Mouse (Mus musculus): ENCODE results near the gene Uba7. TPM values are rescaled to one million over a fixed set of nuclear protein-coding genes. Genes with fewer than 3 reads are reported as not detected.

Gene Uba7
- total and polyA plus RNA-seq, 2 experiments from 2014 or later: 6.2 to 12.8 TPM

GRCm38 (mm10) chr9:107935374-107935773 is 39.9 kb upstream of the Uba7 start, which contains the start of gene Camkv:
Gene Camkv (plus strand): TSS chr9:107935674.
- H3K4me3 ChIP-seq (ENCODE audit: low read length): peak within 1 kb of the TSS; percentile 55
- 0 out of 2 replicates have a peak, but pooled peaks cover 4% of the 10 kb centered on the region for H3K4me1 ChIP-seq (ENCODE audit: insufficient read depth, low read length)
- ATAC-seq (no peak), DNase-seq (ENCODE audit: low spot score) (no peak)
- H3K27ac ChIP-seq: no peak within 1 kb of the TSS
- no peaks in the 10 kb centered on the region for H3K36me3 ChIP-seq (ENCODE audit: insufficient read depth, low read length)
- 11% methylated on average over 3 of the region's 3 CpGs for WGBS
- peak within 1 kb of the TSS; percentile 57 for H3K9ac ChIP-seq (replicated peaks; ENCODE audit: low read length)
- no peaks in the 10 kb centered on the region for H3K9me3 ChIP-seq (ENCODE audit: low read length)
- peak within 1 kb of the TSS; percentile 77 for H3K4me2 ChIP-seq (ENCODE audit: low read depth, low read length)
- H3K27me3 ChIP-seq (ENCODE audit: insufficient read depth, low read length): no peaks in the 10 kb centered on the region
- no peak for TF ChIP-seq CTCF (IDR thresholded peaks at IDR 0.05; ENCODE audit: low read depth)

- H3K27ac ChIP-seq: no peak overlapping the region
- peak overlapping the region; percentile 77 for H3K4me2 ChIP-seq (ENCODE audit: low read depth, low read length)
- no peaks in the 10 kb centered on the region for H3K9me3 ChIP-seq (ENCODE audit: low read length)
- peak overlapping the region; percentile 57 for H3K9ac ChIP-seq (replicated peaks; ENCODE audit: low read length)
- no peaks in the 10 kb centered on the region for H3K36me3 ChIP-seq (ENCODE audit: insufficient read depth, low read length)
- no peak for TF ChIP-seq CTCF (IDR thresholded peaks at IDR 0.05; ENCODE audit: low read depth)
- 1% methylated on average over 41 of the region's 41 CpGs for WGBS
- H3K27me3 ChIP-seq (ENCODE audit: insufficient read depth, low read length): no peaks in the 10 kb centered on the region
- peak overlapping the region; percentile 55 for H3K4me3 ChIP-seq (ENCODE audit: low read length)
- ATAC-seq: peak; percentile 52
- DNase-seq (ENCODE audit: low spot score): peak; percentile 53
- 0 out of 2 replicates have a peak, but pooled peaks cover 4% of the 10 kb centered on the region for H3K4me1 ChIP-seq (ENCODE audit: insufficient read depth, low read length)
These were observed 39.5 kb upstream of the Uba7 start for GRCm38 (mm10) chr9:107935790-107936214.

- ATAC-seq: peak; percentile 50
- Histone ChIP-seq H3K36me3 (ENCODE audit: insufficient read depth, low read length) (no peaks in the 10 kb centered on the region), H3K9ac (replicated peaks; ENCODE audit: low read length) (peak overlapping the region; percentile 57), H3K4me1 (ENCODE audit: insufficient read depth, low read length) (0 out of 2 replicates have a peak, but pooled peaks cover 4% of the 10 kb centered on the region), H3K4me2 (ENCODE audit: low read depth, low read length) (peak overlapping the region; percentile 77), H3K9me3 (ENCODE audit: low read length) (no peaks in the 10 kb centered on the region), H3K27me3 (ENCODE audit: insufficient read depth, low read length) (no peaks in the 10 kb centered on the region), H3K4me3 (ENCODE audit: low read length) (peak overlapping the region; percentile 55), H3K27ac (no peak overlapping the region)
- no peak for TF ChIP-seq CTCF (IDR thresholded peaks at IDR 0.05; ENCODE audit: low read depth)
- peak; percentile 30 for DNase-seq (ENCODE audit: low spot score)
- under 1% methylated on average over 29 of the region's 29 CpGs for WGBS
These were observed 39.0 kb upstream of the Uba7 start for GRCm38 (mm10) chr9:107936215-107936822.

GRCm38 (mm10) chr9:107936831-107937230 is 38.5 kb upstream of the Uba7 start:
- ATAC-seq: 0 out of 2 replicates have a peak, but pooled peaks have one; percentile 6
- Histone ChIP-seq H3K9ac (replicated peaks; ENCODE audit: low read length) (peak overlapping the region; percentile 57; the same call in 1 of the 2 replicates), H3K4me3 (ENCODE audit: low read length) (peak overlapping the region; percentile 55), H3K36me3 (ENCODE audit: insufficient read depth, low read length) (no peaks in the 10 kb centered on the region), H3K27me3 (ENCODE audit: insufficient read depth, low read length) (no peaks in the 10 kb centered on the region), H3K4me1 (ENCODE audit: insufficient read depth, low read length) (0 out of 2 replicates have a peak, but pooled peaks cover 4% of the 10 kb centered on the region), H3K27ac (no peak overlapping the region), H3K4me2 (ENCODE audit: low read depth, low read length) (peak overlapping the region; percentile 77), H3K9me3 (ENCODE audit: low read length) (no peaks in the 10 kb centered on the region)
- DNase-seq (ENCODE audit: low spot score): no peak
- TF ChIP-seq CTCF (IDR thresholded peaks at IDR 0.05; ENCODE audit: low read depth): no peak
- WGBS: 9% methylated on average over 3 of the region's 3 CpGs

- Histone ChIP-seq H3K4me2 (ENCODE audit: low read depth, low read length) (no peak overlapping the region), H3K9ac (replicated peaks; ENCODE audit: low read length) (no peak overlapping the region), H3K4me1 (ENCODE audit: insufficient read depth, low read length) (peaks cover 5% of the 10 kb centered on the region), H3K27ac (no peak overlapping the region), H3K4me3 (ENCODE audit: low read length) (no peak overlapping the region), H3K27me3 (ENCODE audit: insufficient read depth, low read length) (no peaks in the 10 kb centered on the region), H3K9me3 (ENCODE audit: low read length) (no peaks in the 10 kb centered on the region), H3K36me3 (ENCODE audit: insufficient read depth, low read length) (no peaks in the 10 kb centered on the region)
- peak; percentile 49 for ATAC-seq
- TF ChIP-seq CTCF (IDR thresholded peaks at IDR 0.05; ENCODE audit: low read depth): no peak
- 82% methylated on average over 31 of the region's 31 CpGs for WGBS
- DNase-seq (ENCODE audit: low spot score): peak; percentile 41
These were observed 27.8 kb upstream of the Uba7 start for GRCm38 (mm10) chr9:107947241-107948194.

GRCm38 (mm10) chr9:107949184-107949921 is 26.0 kb upstream of the Uba7 start:
- 82% methylated on average over 13 of the region's 13 CpGs for WGBS
- H3K36me3 ChIP-seq (ENCODE audit: insufficient read depth, low read length): no peaks in the 10 kb centered on the region
- H3K27me3 ChIP-seq (ENCODE audit: insufficient read depth, low read length): no peaks in the 10 kb centered on the region
- DNase-seq (ENCODE audit: low spot score): no peak
- no peak for TF ChIP-seq CTCF (IDR thresholded peaks at IDR 0.05; ENCODE audit: low read depth)
- H3K9me3 ChIP-seq (ENCODE audit: low read length): no peaks in the 10 kb centered on the region
- ATAC-seq: no peak
- no peak overlapping the region for H3K4me2 ChIP-seq (ENCODE audit: low read depth, low read length)
- H3K27ac ChIP-seq: no peak overlapping the region
- no peak overlapping the region for H3K9ac ChIP-seq (replicated peaks; ENCODE audit: low read length)
- no peak overlapping the region for H3K4me3 ChIP-seq (ENCODE audit: low read length)
- peaks cover 5% of the 10 kb centered on the region for H3K4me1 ChIP-seq (ENCODE audit: insufficient read depth, low read length)
